Mouse (Mus musculus) lung, postnatal 14 days (tissue): ENCODE measurements around the gene Dab2.

Source experiments
- DNase-seq: peaks from one replicate; pipeline ENCODE4 v3.0.0; 2021

Gene Dab2

DNA sequence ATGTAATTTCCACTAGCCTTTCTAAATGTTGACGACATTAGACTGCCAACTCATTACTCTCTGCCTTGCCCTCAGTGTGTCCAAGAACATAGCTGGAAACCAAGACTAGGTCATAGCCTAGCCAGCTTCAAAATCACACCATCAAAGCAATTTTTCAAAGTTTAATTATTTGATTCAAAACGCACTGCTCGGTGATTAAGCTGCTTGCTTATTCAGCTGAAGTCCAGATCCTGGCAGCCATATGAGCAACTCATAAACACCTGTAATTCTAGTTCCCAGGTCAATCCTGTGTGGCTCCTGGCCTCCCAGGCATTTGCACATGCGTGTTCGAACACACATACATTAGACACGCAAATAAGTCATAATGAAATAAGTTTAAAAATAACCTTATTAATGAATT, 99.3 kb downstream of the Dab2 start:
- no peak for DNase-seq

DNA sequence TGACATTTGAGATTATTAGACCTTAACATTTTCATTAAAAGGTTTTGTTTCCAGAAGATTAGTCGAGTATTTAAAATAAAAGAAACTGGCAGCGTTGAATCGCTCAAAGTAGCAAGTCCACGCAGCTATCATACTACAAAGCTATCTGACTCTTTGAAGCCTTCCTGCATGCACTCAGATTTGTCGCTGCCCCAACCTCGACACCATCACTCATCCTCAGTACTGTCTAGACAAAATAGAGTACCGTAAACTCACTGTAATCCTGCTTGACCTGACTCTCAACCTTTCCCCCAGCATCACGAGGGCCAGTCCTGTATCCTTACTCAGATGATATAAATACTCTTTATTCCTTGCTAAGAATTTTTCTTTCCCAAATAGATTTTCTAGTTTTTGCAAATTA, 100.5 kb downstream of the Dab2 start:
- no peak for DNase-seq

DNA sequence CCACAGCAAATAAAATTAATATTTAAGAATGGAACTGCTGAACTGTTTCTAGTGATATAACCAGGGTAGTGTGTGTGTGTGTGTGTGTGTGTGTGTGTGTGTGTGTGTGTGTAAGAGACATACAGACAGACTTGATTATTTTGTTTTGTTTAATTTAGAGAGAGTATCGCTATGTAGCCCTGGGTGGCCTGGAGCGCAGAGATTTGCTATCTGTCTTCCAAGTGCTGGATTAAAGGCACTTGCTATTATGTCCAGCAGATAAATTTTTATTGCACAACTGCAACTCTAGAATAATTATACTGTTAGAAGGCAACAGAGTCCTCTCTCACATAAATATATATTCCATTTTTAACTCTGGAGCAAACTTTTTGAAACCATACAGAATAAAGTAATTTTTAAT, 102.8 kb downstream of the Dab2 start:
- DNase-seq = no peak

DNA sequence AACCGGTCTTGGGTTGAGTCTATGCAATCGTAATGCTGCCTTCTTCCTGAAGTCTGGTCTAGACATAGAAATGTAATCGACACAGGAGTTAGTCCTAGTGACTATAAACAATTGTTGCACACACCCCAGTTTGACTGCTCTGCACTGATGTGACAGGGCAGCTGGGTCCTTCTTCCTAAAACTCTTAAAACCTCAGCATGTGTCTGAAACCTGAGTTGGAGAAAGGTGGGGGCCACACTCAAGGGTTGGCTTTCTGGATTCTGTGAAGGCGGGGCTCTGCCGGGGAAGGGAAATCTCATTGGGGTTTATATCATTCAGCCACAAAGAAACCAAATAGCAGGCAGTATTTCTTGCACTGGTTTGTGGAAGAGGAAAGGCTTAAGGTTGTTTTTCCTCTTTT, 104.6 kb downstream of the Dab2 start:
- no peak for DNase-seq

DNA sequence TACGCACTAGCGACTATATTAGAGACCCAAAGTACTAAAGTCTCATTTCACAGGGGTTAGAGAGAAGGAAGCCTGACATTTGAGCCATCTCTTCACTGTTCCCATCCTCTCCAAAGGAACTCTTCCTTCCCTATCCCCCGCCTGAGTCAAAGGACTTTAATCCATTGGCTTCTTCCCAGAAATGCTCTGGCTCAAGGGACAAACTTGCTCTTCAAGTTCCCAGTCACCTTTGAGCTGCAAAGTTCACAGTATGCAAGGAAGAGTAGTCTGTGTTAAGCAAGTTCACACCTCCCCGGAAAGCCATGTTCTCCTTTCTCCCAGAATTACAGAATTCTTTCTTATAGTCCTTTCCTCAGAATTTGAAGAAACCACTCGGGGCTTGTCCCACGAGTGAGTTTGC, 107.2 kb downstream of the Dab2 start:
- no peak for DNase-seq

DNA sequence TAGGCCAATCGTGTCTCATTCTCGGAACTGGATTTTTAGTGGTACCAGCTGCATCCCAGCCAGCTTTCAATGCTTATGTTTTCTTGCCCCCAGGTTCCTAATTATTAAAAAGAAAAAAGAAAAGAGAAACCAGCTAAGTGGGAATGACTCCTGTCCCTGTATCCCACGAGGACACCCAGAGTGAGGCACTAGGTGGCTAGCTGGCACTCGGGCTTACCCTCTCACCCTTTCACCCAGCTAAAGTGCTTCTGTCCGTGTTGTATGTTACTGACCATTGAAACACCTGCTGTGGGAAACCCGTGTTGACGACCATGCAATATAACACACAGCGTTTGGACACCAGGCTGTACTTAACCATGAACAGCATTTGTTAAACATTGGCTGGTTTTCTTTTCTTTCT, 109.4 kb downstream of the Dab2 start:
- DNase-seq = no peak

DNA sequence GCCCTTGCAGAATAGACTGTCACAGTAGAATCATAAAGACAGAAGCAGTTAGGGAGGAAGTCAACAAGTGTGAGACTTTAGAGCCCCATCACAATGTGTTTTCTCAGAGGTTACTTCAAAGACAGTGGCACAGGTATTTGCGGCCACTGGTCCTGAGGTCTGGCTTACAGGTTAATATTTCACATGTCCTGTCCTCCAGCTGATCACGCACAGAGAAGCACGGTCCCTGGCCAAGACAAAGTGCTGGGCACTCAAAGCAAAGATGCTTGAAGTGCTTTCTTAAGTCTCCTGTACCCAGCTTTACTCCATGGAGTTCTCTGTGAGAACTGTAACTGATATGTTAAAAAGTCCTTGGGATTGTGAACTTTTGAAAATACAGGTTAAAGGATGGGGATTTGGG, 110.6 kb downstream of the Dab2 start:
- DNase-seq = no peak

DNA sequence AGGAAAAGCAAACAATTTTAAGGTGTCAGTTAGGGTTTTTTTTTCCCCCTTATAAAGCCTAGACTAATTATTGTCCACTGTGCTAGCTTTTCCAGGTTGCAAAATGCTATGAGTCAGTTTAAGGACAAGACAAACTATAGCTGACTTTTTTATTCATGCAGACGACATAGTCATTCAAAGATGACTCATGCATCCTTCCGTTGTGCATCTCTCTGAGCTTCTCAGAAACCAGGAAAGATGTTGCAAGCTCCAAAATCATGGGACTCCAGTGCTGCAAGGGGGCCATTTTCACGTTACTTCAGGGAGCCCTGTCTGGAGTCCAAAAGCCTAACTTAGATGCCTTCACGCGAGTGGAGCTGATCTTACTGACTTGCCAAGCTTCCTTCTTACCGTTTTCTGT, 111.7 kb downstream of the Dab2 start:
- no peak for DNase-seq

DNA sequence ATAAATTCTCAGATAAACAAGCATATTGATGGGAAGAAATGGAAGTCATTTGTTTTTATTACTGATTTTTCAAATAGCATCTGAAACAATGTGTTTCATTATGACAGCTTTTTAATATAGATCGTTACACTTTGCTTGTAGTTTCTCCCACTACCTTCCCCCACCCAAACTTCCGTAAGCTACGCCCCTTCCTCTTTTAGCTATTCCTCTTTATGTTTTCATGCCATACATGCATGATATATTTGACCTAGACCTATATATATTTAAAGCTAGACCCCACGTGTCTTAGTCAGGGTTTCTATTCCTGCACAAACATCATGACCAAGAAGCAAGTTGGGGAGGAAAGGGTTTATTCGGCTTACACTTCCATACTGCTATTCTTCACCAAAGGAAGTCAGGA, 115.7 kb downstream of the Dab2 start:
- no peak for DNase-seq

DNA sequence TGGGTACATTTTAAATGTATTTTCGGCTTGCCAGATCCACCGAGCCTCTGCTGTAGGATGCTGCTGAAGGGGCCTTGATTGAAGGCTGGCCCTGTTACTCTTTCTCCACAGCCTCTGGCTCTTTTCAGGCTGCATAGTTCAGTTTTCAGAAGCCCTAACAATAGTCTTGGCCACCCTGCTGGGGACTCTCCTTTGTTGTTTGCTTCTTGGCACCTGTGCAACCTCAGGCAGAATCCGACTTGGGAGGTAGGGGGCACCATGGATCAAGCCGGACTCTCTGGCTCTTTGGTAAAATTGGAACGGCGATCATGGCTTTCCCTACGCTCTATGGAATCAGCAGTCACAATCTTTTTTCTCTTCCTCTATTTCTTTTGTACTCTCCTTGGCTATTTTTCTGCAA, 132.2 kb downstream of the Dab2 start:
- DNase-seq = no peak

DNA sequence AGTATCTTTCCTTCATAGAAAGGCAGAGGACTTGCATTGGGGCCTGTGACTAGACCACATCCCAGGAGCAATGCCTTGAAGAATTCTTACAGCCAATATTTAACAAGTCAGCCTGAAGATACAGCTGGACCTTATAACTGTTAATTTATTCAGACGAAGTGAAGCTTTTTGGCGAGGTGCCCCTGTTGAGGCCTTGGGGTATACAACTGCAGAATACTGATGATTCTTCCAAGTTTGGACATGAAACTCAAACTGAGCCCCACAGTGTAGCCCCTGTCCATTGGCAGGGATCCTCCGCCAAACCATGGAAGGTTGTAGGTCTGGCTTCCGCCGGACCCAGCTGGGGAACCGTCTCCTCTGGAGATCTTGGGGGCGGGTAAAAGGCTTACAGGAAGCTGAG, 132.8 kb downstream of the Dab2 start:
- peak; percentile 30 for DNase-seq

DNA sequence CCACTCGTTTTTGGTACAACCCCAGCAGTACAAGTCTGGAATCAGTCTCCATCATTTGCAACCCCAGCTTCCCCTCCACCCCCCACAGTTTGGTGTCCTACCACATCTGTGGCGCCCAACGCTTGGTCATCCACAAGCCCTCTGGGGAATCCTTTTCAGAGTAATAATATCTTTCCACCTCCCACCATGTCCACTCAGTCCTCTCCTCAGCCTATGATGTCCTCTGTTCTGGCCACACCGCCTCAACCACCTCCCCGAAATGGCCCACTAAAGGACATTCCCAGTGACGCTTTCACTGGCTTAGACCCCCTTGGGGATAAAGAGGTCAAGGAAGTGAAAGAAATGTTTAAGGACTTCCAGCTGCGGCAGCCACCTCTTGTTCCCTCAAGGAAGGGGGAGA, 135.7 kb downstream of the Dab2 start:
- no peak for DNase-seq

DNA sequence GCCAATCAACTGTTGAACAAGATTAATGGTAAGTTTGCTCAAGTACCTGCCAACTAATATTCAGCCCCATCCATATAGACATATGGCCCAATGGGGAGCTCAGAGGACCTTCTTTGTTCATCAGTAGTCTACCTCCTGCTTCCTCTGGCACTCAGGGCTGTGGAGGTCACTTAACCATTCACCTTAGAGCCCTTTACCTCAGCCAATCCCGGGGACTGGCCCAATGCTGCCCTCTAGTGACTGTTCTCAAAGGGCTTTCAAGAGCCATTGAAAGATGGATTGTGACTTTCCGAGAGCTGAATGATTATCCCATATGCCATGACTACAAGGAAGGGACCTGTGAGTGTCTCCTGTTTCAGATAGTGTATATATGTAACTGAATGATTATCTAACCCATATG, 136.2 kb downstream of the Dab2 start:
- DNase-seq = peak; percentile 70

DNA sequence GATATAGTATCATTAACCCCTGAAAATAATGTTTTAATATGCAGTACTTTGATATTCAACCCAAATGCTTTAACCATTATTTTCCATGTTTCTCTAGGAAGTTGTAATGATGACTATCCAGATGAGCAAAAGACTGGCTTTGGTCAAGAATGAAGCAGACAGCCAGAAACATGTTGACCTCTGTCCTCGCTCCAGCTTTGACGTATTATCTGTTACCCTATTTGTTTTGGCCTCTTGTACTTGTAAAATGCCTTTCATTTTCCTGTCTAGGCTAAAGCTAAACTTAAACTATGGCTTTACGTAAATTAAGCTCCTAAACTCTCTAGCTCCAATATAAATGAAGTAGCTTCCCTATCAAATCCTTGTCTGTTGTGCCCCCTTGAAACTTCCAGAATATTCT, 139.1 kb downstream of the Dab2 start:
- DNase-seq = no peak

DNA sequence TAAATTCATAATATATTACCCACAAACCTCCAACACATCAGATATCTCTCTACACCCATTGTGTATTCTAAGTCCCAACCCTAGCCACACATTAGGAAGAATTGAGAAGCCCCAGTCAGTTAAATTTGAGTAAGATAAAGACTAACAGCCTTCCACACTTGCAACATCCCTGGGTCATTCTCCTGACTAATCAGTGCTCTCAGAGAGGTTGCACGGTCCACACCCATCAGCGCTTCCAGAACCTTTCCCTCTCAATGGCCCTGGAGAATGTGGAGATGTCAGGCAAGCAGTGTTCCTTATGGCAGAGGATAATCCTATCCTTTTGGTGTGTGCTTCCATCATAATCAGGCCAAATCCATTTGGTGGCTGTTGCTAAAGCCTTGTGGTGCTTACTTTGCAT, 144.9 kb downstream of the Dab2 start:
- no peak for DNase-seq

DNA sequence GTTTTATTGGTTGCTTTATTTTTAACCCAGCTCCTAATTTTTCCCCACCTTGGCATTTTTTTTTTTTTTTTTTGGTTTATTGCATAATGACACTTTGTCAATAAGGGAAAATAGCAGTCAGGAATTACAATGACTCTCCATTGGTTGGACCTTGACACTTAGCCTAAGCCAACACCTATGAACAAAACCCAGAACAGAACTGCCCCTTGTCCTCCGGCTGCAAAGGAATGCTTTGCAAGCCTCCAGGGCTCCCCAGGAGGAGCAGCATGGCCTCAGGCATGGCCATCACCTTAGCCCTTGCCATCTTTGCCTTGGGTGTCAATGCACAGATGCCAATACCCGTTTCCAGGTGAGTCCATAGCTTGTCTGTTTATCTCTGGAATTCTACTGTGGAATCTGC, 145.5 kb downstream of the Dab2 start, which contains the start of gene C9:
TSS of gene C9 (plus strand) at position 193 of the 400 bp plus-strand sequence.
- DNase-seq = no peak

DNA sequence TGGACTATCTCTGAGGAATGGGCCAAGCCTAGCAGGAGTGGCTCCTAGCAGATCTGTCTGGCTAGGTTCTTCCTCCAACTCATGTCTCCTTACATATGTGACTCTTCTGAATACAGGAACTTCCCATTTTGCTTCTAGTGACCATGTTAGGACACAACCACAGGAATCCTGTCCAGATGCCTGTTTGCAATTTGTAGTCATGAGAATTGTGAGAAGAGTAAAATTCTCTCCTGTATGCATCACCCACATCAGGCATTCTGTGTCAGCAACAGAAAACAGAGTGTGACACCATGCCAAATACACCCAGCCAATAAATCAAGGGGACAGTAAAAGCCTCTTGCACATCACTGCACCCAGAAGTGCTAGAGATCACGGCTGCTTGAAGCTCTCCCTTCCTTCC, 146.6 kb downstream of the Dab2 start:
- DNase-seq = no peak

DNA sequence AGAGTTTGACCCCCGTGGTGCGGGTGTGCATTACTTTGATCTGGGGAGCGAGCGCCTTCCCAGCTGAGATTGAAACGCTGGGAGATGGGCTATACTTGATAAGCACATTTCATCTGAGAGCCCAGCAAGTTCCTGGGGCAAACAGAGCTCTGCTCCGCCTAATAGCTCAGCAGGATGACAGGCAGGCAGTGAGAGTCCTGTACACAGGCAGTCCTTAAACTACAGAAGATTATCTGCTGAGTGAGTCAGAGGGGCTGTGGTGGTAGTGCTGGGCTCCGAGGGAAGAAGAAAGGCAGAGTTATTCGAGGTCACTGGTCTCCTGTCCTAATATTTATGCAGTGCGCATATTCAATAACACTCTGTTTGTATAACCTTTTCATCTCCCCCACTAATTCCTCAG, 149.3 kb downstream of the Dab2 start:
- no peak for DNase-seq

DNA sequence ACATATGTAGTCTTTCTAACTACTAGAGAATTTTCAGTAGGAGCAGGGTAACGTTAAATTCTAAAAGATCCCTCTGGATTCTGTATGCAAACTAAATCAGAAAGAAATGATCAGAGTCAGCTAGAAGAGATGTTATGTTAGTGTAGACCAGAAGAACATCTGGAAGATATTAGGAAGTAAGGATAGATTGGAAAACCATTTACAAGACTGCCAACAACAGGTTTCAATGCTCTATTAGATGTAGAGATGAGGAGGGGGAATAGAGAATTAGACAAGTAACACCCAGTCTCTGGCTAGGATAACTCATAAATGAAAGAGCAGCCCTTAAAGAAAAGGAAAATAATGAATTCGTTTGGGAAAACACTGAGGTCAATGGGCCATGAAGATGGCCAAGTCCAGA, 154.9 kb downstream of the Dab2 start:
- DNase-seq = no peak

DNA sequence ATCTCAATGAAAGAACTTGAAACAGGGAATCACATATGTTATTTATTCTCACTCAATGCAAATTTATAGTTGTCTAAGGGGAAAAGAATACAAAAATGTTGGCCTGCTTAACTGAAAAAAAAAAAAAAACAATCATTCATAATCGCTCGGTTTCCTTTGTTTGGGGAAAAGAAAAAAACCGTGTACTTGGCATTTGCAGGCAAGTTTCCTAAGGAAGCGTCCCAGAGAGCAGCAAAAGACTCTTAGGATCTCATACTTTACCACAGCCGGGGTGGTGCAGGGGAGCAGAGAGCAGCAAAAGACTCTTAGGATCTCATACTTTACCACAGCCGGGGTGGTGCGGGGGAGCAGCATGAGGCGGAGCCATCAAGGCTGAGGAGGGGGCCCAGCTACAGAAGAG, 161.8 kb downstream of the Dab2 start:
- no peak for DNase-seq

DNA sequence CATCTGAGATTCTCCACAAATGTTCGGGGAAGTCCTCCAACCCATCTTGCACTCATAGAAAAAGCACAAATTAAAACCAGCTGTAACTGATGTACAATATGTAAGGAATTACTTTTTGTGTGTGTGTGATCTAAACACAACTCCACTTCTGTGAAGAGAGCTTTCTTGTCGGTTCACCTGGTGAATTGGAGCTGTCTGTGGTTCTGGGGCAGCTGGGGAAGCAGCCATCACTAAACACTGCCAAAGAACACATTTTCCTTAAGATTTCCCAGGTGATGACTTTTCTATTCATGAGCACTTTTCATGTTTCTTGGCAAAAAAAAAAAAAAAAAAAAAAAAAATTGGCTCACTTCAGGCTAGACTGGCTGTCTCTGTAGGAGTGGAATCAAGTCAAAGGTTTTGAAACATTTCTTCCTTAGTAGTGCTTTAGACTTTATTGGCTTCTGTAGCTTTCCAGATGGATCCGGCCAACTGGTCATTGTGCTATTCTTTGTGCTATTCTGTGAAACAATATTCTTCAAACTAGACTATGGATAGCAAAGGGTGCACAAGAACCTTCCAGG, 163.9 kb downstream of the Dab2 start:
- DNase-seq = no peak

DNA sequence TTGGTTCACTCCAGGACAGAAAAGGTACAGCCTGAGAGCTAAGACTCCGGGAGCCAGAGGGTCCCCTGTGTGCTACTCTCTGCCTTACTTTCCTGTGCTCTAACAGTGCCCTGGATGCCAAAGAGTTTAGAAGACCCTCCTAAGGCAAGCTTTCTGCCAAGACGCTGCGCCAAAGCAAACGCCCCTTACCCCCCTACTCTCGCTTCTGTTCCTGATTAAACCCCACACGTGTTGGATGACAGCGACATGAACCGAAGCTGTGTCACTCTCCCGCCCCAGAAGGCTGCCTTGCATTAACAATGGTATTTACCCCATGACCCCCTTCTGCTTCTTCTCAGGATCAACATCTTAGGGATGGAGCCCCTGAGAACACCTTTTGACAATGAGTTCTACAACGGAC, 167.4 kb downstream of the Dab2 start:
- DNase-seq = no peak

DNA sequence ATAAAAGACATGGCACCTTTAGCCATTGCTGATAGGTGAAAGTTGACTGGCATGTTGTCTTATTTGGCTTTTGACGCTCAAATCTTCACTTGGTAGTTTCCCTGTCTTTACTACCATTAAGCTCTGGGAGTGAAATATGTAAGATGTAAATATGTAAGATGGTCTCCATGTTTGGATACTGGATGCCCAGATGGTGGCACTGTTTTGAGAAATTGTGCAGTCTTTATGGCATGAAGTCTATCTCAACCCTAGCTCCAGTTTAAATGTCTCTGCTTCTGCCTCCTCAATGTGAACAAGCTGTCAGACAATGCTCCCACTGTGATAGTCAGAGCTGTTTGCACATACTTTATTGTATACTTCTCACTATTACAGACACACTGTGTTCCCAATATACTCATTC, 169.3 kb downstream of the Dab2 start:
- DNase-seq = no peak

DNA sequence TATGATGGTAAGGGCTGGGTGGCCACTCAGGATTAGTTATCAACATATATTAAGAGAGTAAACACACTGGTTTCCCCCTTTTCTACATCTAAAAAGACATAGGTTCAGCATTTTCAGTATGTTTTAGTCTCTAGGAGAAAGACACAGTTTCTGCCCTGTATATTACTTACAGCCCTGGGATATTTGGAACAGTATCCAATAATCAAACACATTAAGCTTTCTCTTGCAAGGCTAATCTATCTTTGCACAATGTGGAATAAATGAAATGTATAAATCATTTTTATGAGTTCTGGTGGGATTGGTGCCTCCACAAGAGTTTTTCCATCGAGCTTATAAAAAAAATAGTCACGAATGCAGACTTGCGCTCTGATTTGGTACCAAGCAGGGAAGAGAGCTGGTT, 169.8 kb downstream of the Dab2 start:
- DNase-seq = no peak

DNA sequence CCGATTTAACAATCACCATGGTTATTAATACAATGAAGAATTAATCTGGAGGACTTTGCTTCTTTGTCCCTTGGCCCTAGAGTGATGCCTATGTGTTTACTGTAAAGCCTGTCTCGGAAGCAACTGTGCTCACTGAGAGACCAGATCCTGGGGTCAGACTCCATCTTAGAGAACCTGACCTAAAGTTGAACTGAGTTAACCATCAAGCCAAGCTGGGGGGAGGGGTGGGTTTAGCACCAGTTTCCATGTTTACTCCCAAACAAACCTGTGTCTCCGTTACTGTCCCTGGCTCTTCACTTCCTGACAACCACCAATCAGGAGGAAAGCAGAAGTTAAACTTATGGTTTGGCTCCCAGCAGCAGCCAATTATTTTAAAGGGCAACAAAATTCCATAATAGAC, 184.0 kb downstream of the Dab2 start:
- no peak for DNase-seq
